Mouse (Mus musculus): ENCODE measurements around the gene Susd4.

The Susd4 gene

DNA sequence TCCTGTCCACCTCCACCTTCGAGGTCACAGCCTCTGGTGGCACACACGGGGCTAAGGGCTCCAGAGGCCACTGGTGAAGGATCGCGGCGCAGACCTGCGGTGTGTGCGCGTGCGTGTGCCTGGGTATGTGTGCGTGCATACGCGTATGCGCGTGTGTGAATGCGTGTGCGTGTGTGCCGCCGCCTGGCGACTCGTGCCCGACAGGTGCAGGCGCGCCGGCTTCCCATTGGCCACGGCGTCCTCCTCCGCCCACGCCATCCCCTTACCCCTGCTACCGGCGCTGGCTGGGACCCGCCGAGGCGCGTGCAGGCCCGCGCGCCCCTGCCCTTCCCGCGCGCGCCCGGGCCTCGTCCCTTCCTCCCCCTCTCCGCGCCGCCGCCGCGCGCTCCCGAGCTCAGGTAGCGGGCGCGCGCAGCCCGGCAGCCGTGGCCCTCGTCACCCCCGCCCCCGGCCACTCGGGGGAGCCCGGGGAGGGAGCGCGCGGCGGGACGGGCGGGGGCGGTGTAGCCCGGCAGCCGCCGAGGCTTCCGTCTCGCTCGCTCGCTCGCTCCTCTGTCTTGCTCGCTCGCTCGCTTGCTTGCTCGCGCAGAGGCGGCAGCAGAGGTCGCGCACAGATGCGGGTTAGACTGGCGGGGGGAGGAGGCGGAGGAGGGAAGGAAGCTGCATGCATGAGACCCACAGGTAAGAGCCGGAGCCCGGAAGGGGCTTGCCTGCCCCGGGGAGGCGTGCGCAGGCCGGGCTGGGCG lies at the start of gene Susd4:
Gene Susd4 (plus strand): TSS at position 145 of the 746 bp plus-strand sequence.
- DNase-seq = peak; percentile 59

DNA sequence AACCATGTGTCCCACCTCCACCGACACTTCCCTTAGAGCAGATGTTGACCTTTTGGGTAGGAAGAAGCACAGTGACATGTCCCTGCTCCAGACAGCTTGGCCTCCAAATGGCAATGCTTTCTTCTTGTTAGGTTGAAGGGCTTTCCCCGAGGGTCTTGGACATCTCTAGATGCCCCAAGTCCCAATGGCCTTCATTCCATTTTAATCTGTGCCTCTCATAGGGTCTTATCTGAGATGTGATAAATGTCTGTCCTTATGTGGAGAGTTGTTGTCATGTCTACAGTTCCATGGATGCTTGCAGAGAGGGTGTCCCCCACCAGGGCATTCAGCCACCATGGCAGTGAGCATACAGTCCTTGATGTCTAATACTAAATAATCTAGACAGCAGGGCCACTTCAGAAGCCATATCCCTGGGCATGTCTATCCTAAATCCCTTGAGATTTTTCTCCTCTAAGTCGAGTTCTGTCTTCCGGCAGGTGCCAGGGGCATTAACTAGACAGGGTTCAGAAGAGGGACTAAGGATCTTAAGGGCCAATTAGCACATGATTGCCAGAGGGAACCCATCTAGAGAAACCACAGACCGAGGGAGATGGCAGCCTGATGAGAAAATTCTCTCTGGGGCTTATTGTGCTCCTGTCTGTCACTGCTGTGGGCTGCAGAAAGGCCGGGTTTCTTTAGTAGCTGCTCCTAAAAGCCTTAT lies 49.3 kb upstream of the Susd4 start:
- DNase-seq = no peak

DNA sequence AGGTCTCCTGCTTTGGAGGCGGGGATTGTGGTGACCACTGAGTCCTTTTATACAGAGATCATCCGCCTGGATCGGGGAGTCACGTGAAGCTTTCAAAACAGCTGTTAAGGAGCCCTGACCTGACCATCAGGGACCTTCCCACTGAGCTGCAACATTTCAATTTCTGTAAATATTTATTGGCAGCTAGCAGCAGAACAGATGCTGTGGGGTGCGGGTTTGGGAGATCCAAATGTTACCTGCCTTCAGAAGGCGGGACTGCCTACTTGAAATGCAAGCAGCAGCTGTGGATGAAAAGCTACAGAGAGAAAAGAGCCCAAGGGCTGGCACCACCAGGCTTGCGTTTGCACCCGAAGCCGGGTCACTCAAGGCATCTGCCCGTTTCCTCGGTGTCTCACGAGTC lies 36.1 kb upstream of the Susd4 start:
- DNase-seq = no peak

DNA sequence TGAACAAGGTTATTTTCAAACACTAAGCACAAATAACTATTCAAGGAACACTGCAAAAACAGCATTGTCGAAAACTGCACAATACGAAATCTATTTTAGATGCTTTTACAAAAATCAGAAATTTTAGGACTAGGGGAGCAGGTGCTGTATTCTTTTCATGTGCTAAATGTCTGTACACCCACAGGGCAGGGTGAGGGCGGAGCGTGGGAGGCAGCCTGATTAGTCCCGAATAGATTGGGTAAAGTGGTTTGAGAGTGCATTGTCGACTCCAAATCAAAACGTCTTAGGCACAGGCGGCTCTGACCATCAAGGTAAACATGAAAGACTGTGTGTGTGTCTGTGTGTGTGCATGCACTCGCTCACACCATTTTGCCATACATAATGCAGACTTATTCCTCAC lies 34.7 kb upstream of the Susd4 start:
- no peak for DNase-seq

DNA sequence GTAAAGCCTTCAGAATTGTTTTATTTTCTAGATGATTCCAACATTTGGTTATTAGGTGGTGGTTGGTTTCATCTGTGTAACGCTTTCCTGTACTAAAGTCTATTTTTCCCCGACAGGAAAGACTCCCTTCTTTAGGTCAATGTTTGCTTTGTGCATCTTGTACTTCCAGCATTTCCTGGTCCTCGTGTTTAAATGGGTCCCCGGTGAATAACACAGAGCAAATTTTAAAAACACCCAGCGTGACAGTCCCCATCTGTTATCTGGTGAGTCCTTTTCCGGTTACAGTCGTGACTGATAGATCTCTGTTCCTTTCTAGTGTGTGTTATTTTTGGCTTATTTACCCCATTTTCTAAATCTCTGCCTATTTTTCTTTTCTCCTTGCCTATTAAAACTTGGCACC lies 31.0 kb upstream of the Susd4 start:
- DNase-seq = no peak

DNA sequence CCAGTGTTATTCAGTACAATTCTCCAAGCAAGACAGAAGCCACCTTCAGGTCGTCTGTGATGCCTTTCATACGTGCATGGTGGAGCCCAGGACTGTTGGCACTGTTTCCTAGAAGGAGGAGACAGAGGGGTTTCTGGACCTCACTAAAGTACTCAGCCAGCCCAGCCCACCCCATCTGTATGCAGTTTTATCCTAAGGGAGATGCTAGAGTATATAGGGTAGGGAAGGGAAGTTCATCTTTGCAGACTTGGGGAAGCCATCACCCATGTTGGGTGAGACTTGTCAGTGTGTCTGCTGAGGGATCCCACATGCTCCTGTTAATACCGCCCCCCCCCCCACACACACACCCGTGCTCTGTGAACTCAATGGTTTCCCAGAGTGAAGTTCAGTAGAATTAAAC lies 27.8 kb upstream of the Susd4 start:
- DNase-seq = no peak

DNA sequence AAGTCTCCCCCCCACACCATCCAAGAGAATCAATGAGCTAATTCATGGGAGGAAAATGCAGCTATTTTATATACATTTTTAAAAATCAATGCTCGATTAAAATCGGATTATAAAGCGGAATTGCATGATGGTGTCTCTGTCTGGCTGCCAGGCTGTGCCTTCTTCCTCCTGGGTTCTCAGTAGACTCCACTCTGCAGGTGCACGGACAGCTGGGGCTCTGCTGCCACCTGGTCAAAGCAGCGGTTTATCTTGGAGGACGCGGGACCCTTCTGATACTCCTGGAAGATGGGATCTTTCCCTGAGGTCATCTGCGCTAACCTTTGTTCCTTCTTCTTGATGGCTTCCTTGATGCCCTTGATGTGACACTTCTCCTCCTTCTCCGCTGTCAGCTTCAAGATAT lies 16.6 kb upstream of the Susd4 start:
- DNase-seq = no peak

DNA sequence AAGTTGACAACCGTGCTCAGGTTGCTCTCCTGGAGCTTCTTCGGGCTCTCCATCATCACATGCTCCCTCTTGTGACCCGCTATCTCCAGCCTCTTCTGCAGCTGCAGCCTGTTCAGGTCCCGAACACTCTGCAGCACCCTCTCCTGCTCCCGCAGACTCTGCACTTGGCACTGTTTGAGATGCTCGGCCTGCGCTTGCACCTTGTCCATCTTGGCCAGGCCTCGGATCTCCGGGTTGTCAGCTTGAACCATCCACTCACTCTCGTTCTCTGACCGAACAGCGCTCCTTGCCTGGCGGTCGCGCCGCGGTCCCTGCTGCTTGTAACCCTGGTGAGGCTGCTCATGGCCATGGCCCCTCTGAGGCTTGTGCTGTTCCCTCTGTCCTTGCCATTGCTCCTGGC lies 15.8 kb upstream of the Susd4 start:
- DNase-seq = no peak

DNA sequence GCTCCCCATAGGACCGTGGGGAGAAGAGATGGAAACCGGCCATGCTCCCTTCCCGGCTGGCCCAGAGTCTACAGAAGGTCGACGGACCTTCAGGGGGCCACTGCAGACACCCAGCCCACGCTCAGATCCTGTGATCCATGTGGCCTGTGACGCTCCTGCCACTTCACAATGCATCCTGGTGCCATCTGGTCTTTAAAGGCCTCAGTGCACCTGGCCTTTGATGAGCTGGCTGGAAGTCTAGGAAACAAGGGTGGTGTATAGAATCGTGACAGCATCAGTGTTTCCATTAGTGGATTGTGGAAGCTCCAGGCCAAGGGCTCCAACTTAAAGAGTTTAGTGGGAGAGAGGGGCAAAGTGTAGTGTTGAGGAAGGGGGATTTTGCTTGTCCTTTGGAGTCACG lies 14.6 kb upstream of the Susd4 start, which contains the start of gene Ccdc185:
Gene Ccdc185 (minus strand): TSS at position 101 of the 400 bp plus-strand sequence.
- no peak for DNase-seq

DNA sequence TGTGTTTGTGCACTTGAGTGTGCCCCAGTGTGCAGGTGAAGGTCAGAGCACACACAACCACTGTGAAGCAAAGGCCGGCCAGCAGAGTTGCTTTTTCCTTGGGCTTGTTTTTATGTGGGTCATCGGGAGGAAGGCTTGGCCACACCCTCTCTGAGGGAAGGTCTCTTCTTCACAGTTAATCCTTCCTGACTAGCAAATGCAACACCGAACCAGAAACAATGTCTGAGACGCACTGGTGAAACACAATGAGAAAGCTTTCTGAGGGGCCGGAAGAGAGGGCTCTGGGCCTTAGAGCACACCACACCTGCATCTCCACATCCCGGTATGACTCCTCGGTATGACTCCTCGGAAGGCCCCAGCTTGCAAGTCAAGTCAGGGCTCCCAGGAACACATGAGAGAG lies 12.4 kb upstream of the Susd4 start:
- no peak for DNase-seq

DNA sequence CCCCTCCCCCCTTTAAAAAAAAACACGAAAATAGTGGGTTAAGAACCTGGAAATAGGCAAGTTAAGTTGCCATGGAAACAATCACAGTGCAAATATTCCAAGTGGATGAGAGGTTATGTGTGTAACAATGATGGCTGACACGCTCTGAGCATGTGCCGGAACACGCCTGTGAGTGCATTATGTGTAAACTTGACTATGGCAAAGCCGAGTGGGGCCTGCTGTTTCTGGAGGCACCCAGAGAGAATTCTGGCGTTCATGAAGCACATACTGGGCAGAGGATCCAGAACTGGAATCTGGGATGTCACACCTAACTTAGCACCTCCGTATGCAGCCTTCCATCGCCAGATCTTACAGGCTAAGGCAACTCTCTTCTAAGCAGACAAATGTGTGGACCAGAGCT lies 10.0 kb upstream of the Susd4 start:
- no peak for DNase-seq

DNA sequence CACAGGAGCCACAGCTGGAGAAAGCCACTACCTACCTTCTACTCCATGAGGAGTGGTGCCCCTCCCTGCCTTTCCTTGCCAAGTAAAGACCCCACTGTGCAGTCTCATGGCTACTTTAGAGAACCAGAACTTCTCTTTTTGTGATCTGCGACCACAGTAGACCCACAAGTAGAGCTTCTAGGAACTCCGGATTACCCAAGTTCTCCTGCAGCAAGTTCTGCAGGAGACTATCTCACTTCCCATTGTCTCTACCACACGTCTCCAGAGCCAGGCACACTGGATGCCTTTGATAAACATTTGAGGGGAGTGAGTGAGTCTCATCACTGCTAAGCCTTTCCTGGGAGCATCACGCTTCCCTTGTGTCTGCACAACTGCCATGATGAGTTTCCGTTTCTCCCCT lies 8.8 kb upstream of the Susd4 start:
- no peak for DNase-seq

DNA sequence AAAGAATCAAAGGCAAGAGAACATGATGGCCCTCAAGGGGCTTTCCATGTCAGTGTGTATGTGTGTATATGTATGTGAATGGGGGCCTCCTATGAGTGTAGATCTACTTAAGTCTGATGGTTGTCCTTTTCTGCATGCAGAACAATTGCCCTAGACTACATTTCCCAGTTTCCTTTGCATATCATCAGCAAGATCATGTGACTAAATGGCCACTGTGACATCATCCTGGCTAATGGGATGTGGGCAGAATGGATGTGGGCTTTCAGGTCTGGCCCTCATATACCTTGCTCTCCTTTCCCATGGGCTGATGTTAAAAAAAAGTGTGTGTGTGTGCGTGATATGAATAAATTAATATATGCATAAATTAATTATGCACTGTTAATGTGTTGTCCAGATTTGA lies 4.9 kb upstream of the Susd4 start:
- DNase-seq = no peak

DNA sequence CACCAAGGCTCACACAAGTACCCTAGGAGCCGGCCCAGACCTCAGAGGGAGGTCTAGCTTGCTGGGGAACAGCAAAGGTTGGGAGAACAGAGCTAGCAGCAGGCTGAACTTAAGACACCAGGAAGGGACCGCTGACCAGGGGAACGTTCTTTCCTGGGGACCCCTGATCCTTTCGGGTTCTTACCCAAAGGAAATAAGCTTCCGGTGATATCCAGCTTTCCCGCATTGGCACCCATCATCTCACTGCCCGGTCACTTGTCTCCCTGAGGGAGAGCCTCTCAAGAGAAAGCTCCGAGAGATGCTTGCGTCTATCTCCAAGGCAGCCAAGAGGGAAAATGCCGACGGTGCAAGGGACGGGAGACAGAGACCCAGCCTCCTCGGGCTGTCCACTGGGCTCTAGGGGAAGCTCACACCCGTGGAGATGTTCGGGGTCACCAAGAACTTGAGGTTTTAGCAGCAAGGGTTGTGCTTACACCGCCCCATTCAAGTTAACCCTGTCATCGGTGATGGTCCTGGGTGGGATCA lies 407 bp upstream of the Susd4 start:
- no peak for DNase-seq

DNA sequence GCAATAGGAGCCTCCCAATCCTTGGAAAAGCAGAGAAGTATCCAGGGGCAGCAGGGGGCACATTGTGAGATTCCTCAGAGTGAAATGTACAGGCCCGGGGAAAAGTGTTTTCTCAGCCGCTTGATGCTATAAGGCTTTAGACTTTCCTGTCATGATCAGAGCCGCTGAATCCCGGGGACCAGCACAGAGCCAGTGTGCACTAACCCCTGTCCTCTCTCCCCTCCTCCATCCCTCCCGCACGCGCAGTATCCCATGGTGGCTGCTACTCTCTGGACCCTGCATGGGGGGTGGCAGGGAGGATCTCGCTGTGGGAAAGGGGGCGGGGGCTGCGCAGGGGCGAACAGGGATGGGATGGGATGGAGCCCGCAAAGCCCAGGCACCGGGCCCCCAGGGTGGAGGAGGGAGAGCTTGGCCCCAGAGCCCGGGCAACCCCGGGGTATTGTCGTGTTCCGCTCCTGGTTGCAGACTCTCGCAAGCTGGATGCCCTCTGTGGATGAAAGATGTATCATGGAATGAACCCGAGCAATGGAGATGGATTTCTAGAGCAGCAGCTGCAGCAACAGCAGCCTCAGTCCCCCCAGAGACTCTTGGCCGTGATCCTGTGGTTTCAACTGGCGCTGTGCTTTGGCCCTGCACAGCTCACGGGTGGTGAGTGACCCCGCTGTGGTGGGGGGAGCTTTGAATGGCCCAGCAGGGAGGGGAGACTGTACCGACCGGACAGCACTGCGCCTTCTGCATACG lies 1.1 kb downstream of the Susd4 start:
- DNase-seq = no peak

DNA sequence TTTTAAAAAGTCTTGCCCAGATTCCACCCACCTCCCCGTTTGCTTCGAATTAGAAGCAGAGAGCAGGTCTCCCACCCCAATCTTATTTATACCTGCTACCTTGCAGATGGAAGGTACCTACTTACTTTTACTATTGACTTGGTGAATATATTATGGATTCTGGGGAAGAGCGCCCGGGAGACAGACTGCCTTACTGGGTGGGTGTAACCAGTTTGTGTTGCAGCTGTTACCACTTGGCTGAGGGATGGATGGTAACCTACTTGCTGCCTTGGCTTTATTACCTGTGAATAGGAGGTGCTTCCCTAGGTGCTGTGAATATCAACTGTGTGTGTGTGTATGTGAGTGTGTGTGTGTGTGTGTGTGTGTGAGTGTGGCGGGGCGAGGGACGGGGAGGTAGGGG lies 11.9 kb downstream of the Susd4 start:
- DNase-seq = no peak

DNA sequence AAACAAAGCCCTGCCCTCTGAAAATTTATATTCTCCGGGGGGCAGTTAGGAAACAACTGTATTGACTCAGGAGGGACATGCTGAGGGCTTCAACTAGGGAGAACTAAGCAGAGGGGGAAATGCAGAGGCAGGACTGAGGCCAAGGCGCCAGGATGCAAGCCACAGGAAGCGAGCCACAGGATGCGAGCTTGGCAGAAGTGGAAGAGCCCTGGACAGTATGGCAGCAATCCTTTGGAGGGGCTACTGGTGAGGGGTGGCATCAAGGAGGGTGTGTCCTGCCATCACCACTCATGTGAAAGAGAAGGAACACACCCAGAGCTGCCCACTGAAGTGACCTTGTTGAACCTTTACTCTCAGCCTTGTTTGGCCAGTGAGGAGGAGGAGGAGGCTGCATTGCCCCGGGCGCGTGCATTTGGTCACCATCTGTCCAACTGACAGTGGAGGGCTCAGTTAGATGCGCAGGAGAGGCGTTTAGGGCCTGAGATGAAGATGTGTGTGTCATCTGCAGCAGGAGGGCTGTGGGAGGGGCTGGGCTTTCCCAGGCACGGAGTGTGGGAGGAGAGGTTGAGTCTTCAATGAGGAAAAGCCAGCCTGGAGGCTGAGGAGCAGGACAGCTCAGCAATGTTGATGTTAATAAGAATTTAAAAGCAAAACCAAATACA lies 13.2 kb downstream of the Susd4 start:
- DNase-seq = no peak

DNA sequence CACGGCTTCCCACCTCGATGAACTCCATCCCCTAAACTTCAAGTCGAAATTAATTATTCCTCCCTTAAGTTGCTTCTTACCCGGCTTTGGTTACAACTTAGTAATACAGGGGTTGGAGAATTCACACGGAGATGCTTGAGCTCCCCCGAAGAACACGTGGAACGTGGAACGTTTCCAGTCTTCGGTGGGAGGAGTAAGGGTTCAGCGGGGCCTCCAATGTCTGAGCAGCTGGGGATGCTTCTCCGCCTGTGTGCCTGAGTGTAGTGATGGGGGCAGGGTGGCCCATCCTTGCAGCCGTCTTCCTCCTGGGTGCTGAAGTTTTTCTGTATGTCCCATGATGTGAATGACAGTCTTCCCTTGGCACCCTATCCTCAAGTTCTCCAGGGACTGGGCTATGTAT lies 14.6 kb downstream of the Susd4 start:
- DNase-seq = no peak

DNA sequence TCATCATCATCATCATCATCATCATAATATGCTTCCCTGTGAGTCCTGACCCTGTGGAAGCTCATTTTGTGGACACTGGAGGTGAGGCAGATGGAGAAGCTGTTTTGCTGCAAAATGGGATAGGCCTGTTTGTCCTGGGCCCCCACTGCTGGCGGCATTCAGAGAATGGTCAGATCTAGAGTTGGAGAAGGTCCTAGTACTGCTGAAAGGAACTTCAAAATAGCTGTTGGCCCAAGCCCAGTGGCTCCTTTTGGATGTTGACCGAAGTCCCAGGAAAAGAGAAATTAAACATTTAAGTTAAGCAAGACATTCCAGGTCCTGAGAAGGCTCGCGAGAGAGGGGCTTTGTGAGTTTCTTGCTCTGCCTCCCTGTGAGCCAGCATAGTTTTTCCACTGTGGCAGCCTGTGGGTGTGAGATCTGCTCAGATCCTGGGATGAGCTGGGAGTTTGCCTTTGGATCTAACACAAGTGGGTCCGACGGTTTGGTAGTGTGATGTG lies 15.4 kb downstream of the Susd4 start:
- peak; percentile 12 for DNase-seq

DNA sequence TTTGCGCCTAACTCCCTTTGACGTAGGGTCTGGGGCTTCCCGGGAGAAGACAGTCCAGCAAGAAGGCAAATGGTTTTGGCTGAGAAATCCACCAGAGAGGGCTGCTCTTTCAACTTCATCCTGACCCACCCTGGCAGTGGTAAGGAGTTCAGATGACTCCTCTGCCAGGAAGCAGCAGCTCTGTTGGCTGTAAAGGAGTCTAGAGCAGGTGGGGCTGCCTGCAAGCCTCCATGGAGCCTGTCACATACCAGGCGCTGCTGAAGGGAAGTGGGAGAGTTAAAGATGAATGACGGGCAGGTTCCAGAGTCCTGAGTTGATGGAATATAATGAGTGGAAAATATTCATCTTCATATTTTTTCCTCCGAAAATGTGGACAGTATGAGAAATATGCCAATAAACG lies 20.1 kb downstream of the Susd4 start:
- DNase-seq = no peak

DNA sequence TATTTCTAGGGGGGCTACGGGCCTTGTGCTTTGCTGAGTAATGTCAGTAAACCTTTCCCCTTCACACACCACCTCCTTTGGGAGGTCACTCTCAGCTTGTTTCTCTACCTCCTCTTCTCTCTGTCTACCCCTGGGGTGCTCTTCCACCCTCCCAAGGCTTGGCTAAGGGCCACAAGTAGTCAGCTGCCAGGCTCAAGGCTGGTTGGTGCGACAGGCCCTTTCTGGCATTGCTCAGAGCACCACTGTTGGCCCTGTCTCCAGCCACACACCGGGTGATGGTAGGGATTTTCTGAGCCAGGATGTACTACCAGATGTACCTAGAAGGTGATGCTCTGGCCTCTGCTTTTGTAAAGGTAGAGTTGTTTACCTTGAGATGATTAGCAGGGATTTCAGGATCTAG lies 21.1 kb downstream of the Susd4 start:
- no peak for DNase-seq

DNA sequence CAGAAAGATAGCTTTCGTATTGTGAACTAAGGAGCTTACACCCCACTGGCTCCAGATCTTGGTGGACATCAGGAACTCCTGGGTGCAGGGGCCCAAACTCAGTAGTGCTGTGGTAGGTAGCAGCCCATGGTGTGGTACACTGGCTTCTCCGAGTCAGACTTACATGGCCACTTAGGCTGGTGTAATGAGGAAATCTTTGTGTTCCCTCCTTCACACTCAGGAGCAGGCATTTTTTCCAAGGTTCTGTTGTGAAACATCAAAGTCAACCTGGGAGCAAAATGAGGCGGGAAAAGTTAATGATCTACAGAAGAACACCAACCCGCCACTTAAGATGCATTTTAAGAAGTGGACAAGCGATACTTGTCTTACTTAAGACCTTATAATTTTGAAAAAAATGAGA lies 21.8 kb downstream of the Susd4 start:
- no peak for DNase-seq

DNA sequence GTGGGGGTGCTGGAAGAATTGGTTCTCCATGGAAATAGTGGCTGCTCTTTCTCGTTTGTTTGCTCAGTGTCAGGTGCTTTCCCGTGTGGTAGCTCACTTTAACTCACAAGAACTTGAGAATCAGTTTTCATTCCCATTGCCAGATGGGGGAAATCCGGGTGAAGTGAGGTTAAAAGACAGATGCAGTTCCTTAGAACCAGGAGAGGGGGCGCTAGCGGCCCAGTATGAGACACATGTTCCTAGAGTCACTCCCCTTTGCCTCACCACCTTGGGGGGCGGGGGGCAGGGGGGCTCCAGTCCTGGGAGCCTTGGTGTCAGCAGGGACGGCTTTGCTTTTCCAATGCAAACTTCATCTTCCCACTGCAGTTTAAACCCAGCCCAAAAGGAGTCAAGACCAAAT lies 23.4 kb downstream of the Susd4 start:
- no peak for DNase-seq

Data from lung, postnatal 14 days (tissue).